Mouse (Mus musculus): ENCODE measurements at regions not wholly inside any gene's neighbourhood (a gene's known extent, or its start where the extent isn't known, plus 50 kb on each side); places are given as distances from the start of the nearest gene placed in this dataset.

DNA sequence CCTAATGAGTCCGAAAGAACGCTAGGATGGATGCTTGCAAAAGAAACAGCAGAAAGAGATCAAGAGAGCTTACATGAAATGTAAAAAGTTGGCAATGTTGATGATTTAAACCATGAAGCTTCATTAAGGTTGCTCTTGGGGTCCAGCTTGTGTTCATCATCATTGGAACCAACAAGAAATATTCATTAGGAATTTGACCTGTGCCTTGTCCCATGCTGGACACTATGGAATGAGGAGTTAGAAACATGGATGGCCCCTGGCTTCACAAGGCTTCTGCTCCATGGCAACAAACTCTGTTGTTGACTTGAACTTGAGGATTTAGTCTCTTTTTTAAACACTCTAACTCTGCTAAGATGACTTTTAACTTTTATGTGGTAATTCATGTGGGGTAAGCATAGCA is 159.0 kb upstream of the Gm11096 start:
- no peaks in the 10 kb centered on the region for H3K4me1 ChIP-seq (ENCODE audit: control insufficient read depth, insufficient read depth, low read length)
- no peaks in the 10 kb centered on the region for H3K79me2 ChIP-seq (ENCODE audit: control insufficient read depth, insufficient read depth, low read length)
- no peak overlapping the region for H3K27ac ChIP-seq (replicated peaks; ENCODE audit: insufficient read depth, low read depth, low read length)
- no peak overlapping the region for H3K9ac ChIP-seq (ENCODE audit: low read depth, low read length)
- no peaks in the 10 kb centered on the region for H3K27me3 ChIP-seq (ENCODE audit: control insufficient read depth, insufficient read depth, low read length)
- TF ChIP-seq CTCF (IDR thresholded peaks at IDR 0.05; ENCODE audit: low read depth, low read length) (no peak), POLR2A (IDR thresholded peaks at IDR 0.05; ENCODE audit: extremely low read depth, insufficient read depth, low read length) (no peak)
- DNase-seq (ENCODE audit: extremely low read depth, low read depth, low spot score), result no peak
- WGBS, result 82% methylated on average over 2 of the region's 2 CpGs
- H3K36me3 ChIP-seq (ENCODE audit: control insufficient read depth, insufficient read depth, low read length), result no peaks in the 10 kb centered on the region
- H3K4me3 ChIP-seq (ENCODE audit: insufficient read depth, low read depth, low read length), result no peak overlapping the region

DNA sequence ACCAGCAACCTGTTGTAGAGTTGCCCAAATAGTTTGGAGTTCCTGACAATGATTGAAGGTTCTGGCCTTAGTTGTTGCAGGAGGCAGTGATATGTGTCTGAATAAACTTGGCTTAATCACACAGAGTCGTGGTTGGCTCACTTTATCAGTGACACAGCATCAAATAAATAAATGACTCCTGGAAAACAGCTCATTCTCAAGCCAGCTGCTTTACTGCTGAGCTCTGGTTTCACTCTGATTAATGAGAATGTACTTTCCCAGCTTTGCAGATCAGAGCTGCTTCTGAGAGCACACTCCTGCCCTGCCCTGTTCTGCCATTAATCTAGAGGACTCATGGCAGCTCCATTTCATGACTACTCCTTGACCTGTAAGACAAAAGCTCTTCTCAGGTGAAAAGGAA is 171.3 kb upstream of the Gm11096 start:
- Histone ChIP-seq H3K36me3 (ENCODE audit: control insufficient read depth, insufficient read depth, low read length) (no peaks in the 10 kb centered on the region), H3K27me3 (ENCODE audit: control insufficient read depth, insufficient read depth, low read length) (no peaks in the 10 kb centered on the region), H3K27ac (replicated peaks; ENCODE audit: insufficient read depth, low read depth, low read length) (no peak overlapping the region), H3K9ac (ENCODE audit: low read depth, low read length) (no peak overlapping the region), H3K4me3 (ENCODE audit: insufficient read depth, low read depth, low read length) (no peak overlapping the region), H3K4me1 (ENCODE audit: control insufficient read depth, insufficient read depth, low read length) (no peaks in the 10 kb centered on the region), H3K79me2 (ENCODE audit: control insufficient read depth, insufficient read depth, low read length) (no peaks in the 10 kb centered on the region)
- TF ChIP-seq CTCF (IDR thresholded peaks at IDR 0.05; ENCODE audit: low read depth, low read length) (no peak), POLR2A (IDR thresholded peaks at IDR 0.05; ENCODE audit: extremely low read depth, insufficient read depth, low read length) (no peak)
- no peak for DNase-seq (ENCODE audit: extremely low read depth, low read depth, low spot score)
- WGBS, result 5% methylated on average over 1 of the region's 1 CpGs

DNA sequence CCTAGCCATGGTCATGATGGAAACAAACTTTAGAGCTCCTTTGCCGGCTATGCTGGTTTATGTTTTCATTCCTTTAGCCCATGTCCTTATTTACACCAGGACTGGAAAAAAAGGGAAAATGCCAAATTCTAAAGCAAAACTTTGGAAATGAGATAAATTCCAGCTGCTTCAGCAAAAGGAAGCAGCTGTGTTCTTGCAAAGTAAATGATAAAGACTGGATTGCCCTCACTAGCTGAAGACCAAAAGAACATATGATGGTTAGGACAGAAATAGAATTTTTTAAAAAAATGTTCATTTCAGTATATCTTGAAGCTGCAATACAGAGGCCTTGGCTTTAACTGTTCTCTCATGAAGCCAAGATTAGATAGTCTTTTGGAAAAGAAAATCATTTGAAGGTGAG is 179.6 kb upstream of the Gm11096 start:
- Histone ChIP-seq H3K4me3 (ENCODE audit: insufficient read depth, low read depth, low read length) (no peak overlapping the region), H3K27me3 (ENCODE audit: control insufficient read depth, insufficient read depth, low read length) (no peaks in the 10 kb centered on the region), H3K79me2 (ENCODE audit: control insufficient read depth, insufficient read depth, low read length) (no peaks in the 10 kb centered on the region), H3K9ac (ENCODE audit: low read depth, low read length) (no peak overlapping the region), H3K27ac (replicated peaks; ENCODE audit: insufficient read depth, low read depth, low read length) (no peak overlapping the region), H3K4me1 (ENCODE audit: control insufficient read depth, insufficient read depth, low read length) (no peaks in the 10 kb centered on the region), H3K36me3 (ENCODE audit: control insufficient read depth, insufficient read depth, low read length) (no peaks in the 10 kb centered on the region)
- no peak for TF ChIP-seq POLR2A (IDR thresholded peaks at IDR 0.05; ENCODE audit: extremely low read depth, insufficient read depth, low read length)
- TF ChIP-seq CTCF (IDR thresholded peaks at IDR 0.05; ENCODE audit: low read depth, low read length), result no peak
- peak; percentile 7 for DNase-seq (ENCODE audit: extremely low read depth, low read depth, low spot score)
- WGBS, result 95% methylated on average over 1 of the region's 1 CpGs

DNA sequence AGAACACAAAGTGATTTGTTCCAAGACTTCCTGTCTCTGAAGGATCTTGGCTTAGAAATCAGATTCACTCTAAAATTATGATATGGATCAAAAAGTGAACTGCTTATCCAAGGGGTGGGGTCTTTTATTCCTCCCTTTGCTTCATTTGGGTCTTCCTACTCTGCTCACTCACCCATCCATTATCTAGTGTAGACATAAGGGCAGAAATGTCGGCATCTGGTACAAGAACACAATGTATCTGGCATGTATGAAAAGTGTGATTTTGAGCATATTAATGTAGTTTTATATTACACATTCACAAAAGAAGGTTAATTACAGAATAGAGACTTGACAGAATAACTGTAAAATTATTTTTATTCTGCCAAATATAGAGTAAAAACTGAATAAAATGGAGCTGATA is 181.5 kb upstream of the Gm11096 start:
- H3K79me2 ChIP-seq (ENCODE audit: control insufficient read depth, insufficient read depth, low read length), result no peaks in the 10 kb centered on the region
- no peak for DNase-seq (ENCODE audit: extremely low read depth, low read depth, low spot score)
- H3K9ac ChIP-seq (ENCODE audit: low read depth, low read length), result no peak overlapping the region
- H3K4me3 ChIP-seq (ENCODE audit: insufficient read depth, low read depth, low read length), result no peak overlapping the region
- no peak for TF ChIP-seq POLR2A (IDR thresholded peaks at IDR 0.05; ENCODE audit: extremely low read depth, insufficient read depth, low read length)
- no peak for TF ChIP-seq CTCF (IDR thresholded peaks at IDR 0.05; ENCODE audit: low read depth, low read length)
- no peak overlapping the region for H3K27ac ChIP-seq (replicated peaks; ENCODE audit: insufficient read depth, low read depth, low read length)
- no peaks in the 10 kb centered on the region for H3K4me1 ChIP-seq (ENCODE audit: control insufficient read depth, insufficient read depth, low read length)
- WGBS, result 91% methylated on average over 1 of the region's 1 CpGs
- H3K27me3 ChIP-seq (ENCODE audit: control insufficient read depth, insufficient read depth, low read length), result no peaks in the 10 kb centered on the region
- no peaks in the 10 kb centered on the region for H3K36me3 ChIP-seq (ENCODE audit: control insufficient read depth, insufficient read depth, low read length)

DNA sequence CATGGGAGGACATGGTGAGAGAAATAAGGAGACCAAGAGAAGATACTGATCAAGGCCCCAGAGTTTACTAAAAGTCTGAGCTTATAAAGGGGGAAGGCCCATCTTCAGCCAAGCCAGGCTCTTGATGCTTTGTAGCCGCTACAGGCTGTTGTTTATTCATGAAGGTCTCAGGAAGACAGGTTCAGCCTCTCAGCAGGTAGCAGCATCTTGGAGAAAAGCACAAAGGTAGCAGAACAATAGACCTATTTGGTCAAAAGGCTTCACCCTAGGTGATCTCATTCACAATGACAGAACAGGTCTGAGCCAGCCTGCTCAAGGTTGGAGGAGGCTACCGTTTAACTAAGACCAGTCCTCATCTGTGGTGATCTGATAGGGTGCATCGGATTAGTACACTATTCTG is 185.5 kb upstream of the Gm11096 start:
- DNase-seq (ENCODE audit: extremely low read depth, low read depth, low spot score), result no peak
- Histone ChIP-seq H3K4me3 (ENCODE audit: insufficient read depth, low read depth, low read length) (no peak overlapping the region), H3K36me3 (ENCODE audit: control insufficient read depth, insufficient read depth, low read length) (no peaks in the 10 kb centered on the region), H3K27me3 (ENCODE audit: control insufficient read depth, insufficient read depth, low read length) (no peaks in the 10 kb centered on the region), H3K4me1 (ENCODE audit: control insufficient read depth, insufficient read depth, low read length) (no peaks in the 10 kb centered on the region), H3K9ac (ENCODE audit: low read depth, low read length) (no peak overlapping the region), H3K27ac (replicated peaks; ENCODE audit: insufficient read depth, low read depth, low read length) (no peak overlapping the region), H3K79me2 (ENCODE audit: control insufficient read depth, insufficient read depth, low read length) (no peaks in the 10 kb centered on the region)
- TF ChIP-seq CTCF (IDR thresholded peaks at IDR 0.05; ENCODE audit: low read depth, low read length) (no peak), POLR2A (IDR thresholded peaks at IDR 0.05; ENCODE audit: extremely low read depth, insufficient read depth, low read length) (no peak)
- WGBS, result 51% methylated on average over 3 of the region's 3 CpGs

DNA sequence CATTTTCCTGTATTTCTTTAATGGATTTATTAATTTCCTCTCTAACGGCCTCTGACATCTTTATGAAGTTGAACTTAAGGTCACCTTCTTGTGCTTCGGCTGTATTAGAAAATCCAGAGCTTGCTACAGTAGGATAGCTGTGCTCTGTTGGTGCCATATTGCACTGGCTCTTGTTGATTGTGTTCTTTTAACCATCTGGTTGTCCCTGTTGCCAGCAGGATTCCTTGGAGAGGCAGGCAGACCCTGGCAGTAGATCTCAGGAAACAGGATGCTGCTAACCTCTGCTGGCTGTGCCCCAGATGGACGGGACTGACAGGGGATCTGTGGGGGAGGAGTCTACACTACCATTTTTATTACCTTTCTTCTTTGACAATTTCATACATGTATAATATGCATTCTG is 185.9 kb upstream of the Thumpd2 start:
- Histone ChIP-seq H3K27ac (replicated peaks; ENCODE audit: insufficient read depth, low read depth, low read length) (no peak overlapping the region), H3K79me2 (ENCODE audit: control insufficient read depth, insufficient read depth, low read length) (no peaks in the 10 kb centered on the region), H3K4me1 (ENCODE audit: control insufficient read depth, insufficient read depth, low read length) (no peaks in the 10 kb centered on the region), H3K36me3 (ENCODE audit: control insufficient read depth, insufficient read depth, low read length) (no peaks in the 10 kb centered on the region), H3K9ac (ENCODE audit: low read depth, low read length) (no peak overlapping the region), H3K4me3 (ENCODE audit: insufficient read depth, low read depth, low read length) (no peak overlapping the region), H3K27me3 (ENCODE audit: control insufficient read depth, insufficient read depth, low read length) (no peaks in the 10 kb centered on the region)
- 65% methylated on average over 3 of the region's 3 CpGs for WGBS
- no peak for DNase-seq (ENCODE audit: extremely low read depth, low read depth, low spot score)
- no peak for TF ChIP-seq CTCF (IDR thresholded peaks at IDR 0.05; ENCODE audit: low read depth, low read length)
- no peak for TF ChIP-seq POLR2A (IDR thresholded peaks at IDR 0.05; ENCODE audit: extremely low read depth, insufficient read depth, low read length)
